Mouse (Mus musculus): ENCODE results near the gene Adamts13.

- TF ChIP-seq USF1 (IDR thresholded peaks at IDR 0.05; ENCODE audit: low read depth) (no peak), CTCF (IDR thresholded peaks at IDR 0.05; ENCODE audit: control insufficient read depth, insufficient read depth, insufficient read length) (no peak)
These were observed 71.0 kb downstream of the Adamts13 start for GRCm38 (mm10) chr2:27044166-27044565.
